Mouse (Mus musculus) megakaryocyte progenitor cell, adult 5-6 weeks (primary cell): Measurements from ENCODE around the gene Ensa. TPM values are rescaled to one million over a fixed set of nuclear protein-coding genes. Genes with fewer than 3 reads are reported as not detected.
A peak's percentile ranks its signal among the peaks of the same experiment; 100 is the strongest.
"Not testable (repeated sequence)": the region's sequence is repeated elsewhere in the genome, so short reads cannot be mapped to it uniquely, and the experiment has no call there.

Experiments used
- ATAC-seq: replicated peaks from 2 replicates; pipeline ENCODE4 v1.8.0; 2016; ENCODE audit warnings: mild to moderate bottlenecking, moderate TSS enrichment, inconsistent platforms; ENCODE audit not compliant: poor library complexity
- total RNA-seq, 2 experiments: library from RNA; stranded (forward) in 1 of 2; stranded (reverse) in 1 of 2; fragments of 157-497, 149-512 nt in 1 of 2; fragments of 200-1000 nt in 1 of 2; gene quantifications; 2 replicates each; pipeline versions ENCODE4 v1.2.3 to v1.2.4; 2015 to 2017

The Ensa gene
- total RNA-seq, 2 experiments from 2014 or later = 37.1 to 66.8 TPM

- no peak for ATAC-seq
Observed at GRCm38 (mm10) chr3:95639694-95640093, 14.9 kb downstream of the Ensa start.

- peak; percentile 72 for ATAC-seq
Observed at GRCm38 (mm10) chr3:95643097-95643496, 18.3 kb downstream of the Ensa start.

- peak; percentile 88 for ATAC-seq
Observed at GRCm38 (mm10) chr3:95645313-95646235, 20.8 kb downstream of the Ensa start.

- no peak for ATAC-seq
Observed at GRCm38 (mm10) chr3:95648016-95648415, 23.2 kb downstream of the Ensa start.

GRCm38 (mm10) chr3:95650276-95651032 is 25.7 kb downstream of the Ensa start:
- ATAC-seq = peak; percentile 59

- peak; percentile 3; the same call in 1 of the 2 replicates for ATAC-seq
Observed at GRCm38 (mm10) chr3:95651033-95651373, 26.2 kb downstream of the Ensa start.

GRCm38 (mm10) chr3:95651391-95652203 is 26.8 kb downstream of the Ensa start:
- peak; percentile 13; the same call in 1 of the 2 replicates for ATAC-seq

- ATAC-seq = peak; percentile 50
Observed at GRCm38 (mm10) chr3:95652204-95652811, 27.5 kb downstream of the Ensa start.

GRCm38 (mm10) chr3:95652871-95653270 is 28.1 kb downstream of the Ensa start:
- ATAC-seq = no peak

- peak; percentile 55 for ATAC-seq
Observed at GRCm38 (mm10) chr3:95653473-95654034, 28.8 kb downstream of the Ensa start.

- not testable (repeated sequence) for ATAC-seq
Observed at GRCm38 (mm10) chr3:95654371-95654770, 29.6 kb downstream of the Ensa start.

- ATAC-seq = no peak
Observed at GRCm38 (mm10) chr3:95655437-95655836, 30.6 kb downstream of the Ensa start.

GRCm38 (mm10) chr3:95657108-95657507 is 32.3 kb downstream of the Ensa start:
- ATAC-seq = no peak

GRCm38 (mm10) chr3:95657711-95658110 is 32.9 kb downstream of the Ensa start:
- ATAC-seq = no peak

- ATAC-seq = peak; percentile 81
Observed at GRCm38 (mm10) chr3:95658236-95658867, 33.6 kb downstream of the Ensa start, which contains the start of gene Mcl1. Mcl1 (plus strand) TSS chr3:95658788.

GRCm38 (mm10) chr3:95658868-95659712 is 34.3 kb downstream of the Ensa start:
- peak; percentile 38 for ATAC-seq

GRCm38 (mm10) chr3:95659948-95660347 is 35.2 kb downstream of the Ensa start:
- no peak for ATAC-seq

- ATAC-seq = no peak
Observed at GRCm38 (mm10) chr3:95660788-95661478, 36.1 kb downstream of the Ensa start.
